Mouse (Mus musculus) kidney, embryonic 14.5 days (tissue): ENCODE data around the gene Shmt2. TPM values are rescaled to one million over a fixed set of nuclear protein-coding genes. Genes with fewer than 3 reads are reported as not detected.

ENCODE experiments used
- ATAC-seq: fragments of 200-750 bp; cut with Nextera tagmentation; 2 replicates; pipeline ENCODE4 v1.8.0; 2017; ENCODE audit warnings: moderate number of reproducible peaks, mild to moderate bottlenecking, moderate TSS enrichment, moderate library complexity; ENCODE audit not compliant: low FRiP score, low TSS enrichment
- H3K27ac ChIP-seq: fragments of 300-500 bp; sonication (generic); 2 replicates; pipeline ENCODE4 v1.5.1; 2014; ENCODE audit warnings: low read depth, mild to moderate bottlenecking, low read length, moderate library complexity, mixed read lengths
- H3K27me3 ChIP-seq: fragments of 300-500 bp; sonication (generic); 2 replicates; pipeline ENCODE4 v1.6.1; 2014; ENCODE audit warnings: mild to moderate bottlenecking, low read length; ENCODE audit not compliant: control insufficient read depth, insufficient read depth
- H3K36me3 ChIP-seq: fragments of 300-500 bp; sonication (generic); 2 replicates; pipeline ENCODE4 v1.6.1; 2014; ENCODE audit warnings: low read length, mixed read lengths; ENCODE audit not compliant: control insufficient read depth, insufficient read depth
- H3K4me1 ChIP-seq: fragments of 300-500 bp; sonication (generic); 2 replicates; pipeline ENCODE4 v1.6.1; 2014; ENCODE audit warnings: low read length, mixed read lengths; ENCODE audit not compliant: control insufficient read depth, insufficient read depth
- H3K4me2 ChIP-seq: fragments of 300-500 bp; sonication (generic); replicated peaks from 2 replicates; pipeline ENCODE4 v1.6.1; 2014; ENCODE audit warnings: low read depth, mild to moderate bottlenecking, low read length
- H3K4me3 ChIP-seq: fragments of 300-500 bp; sonication (generic); 2 replicates; pipeline ENCODE4 v1.5.1; 2014; ENCODE audit warnings: mild to moderate bottlenecking, low read length
- H3K9ac ChIP-seq: fragments of 300-500 bp; sonication (generic); 2 replicates; pipeline ENCODE4 v1.6.1; 2014; ENCODE audit warnings: low read depth, mild to moderate bottlenecking, low read length, moderate library complexity
- H3K9me3 ChIP-seq: fragments of 300-500 bp; sonication (generic); 2 replicates; pipeline ENCODE4 v1.6.1; 2016; ENCODE audit warnings: low read length; ENCODE audit not compliant: control insufficient read depth
- WGBS: fragments of 180-500 bp; shearing (Covaris S2); extraction: QIAGEN DNeasy Blood & Tissue Kit; methylation state at CpG from one replicate; pipeline ENCODE4 v1.1.7; 2014; 5-methylcytosine and 5-hydroxymethylcytosine counted together
- polyA plus RNA-seq: library from polyadenylated mRNA; unstranded; fragments of >200 nt; fragmentation: Nextera tagmentation; extraction: Ambion mirVana; gene quantifications from 2 replicates; pipeline ENCODE4 v1.2.1, GENCODE M21; 2014

Gene Shmt2
- polyA plus RNA-seq, 1 experiment from 2014 or later, result 99.8 TPM

- Histone ChIP-seq H3K4me2 (peak overlapping the region; percentile 29), H3K27me3 (peaks cover 81% of the 10 kb centered on the region), H3K36me3 (no peaks in the 10 kb centered on the region), H3K4me1 (peaks cover 16% of the 10 kb centered on the region), H3K27ac (no peak overlapping the region), H3K9me3 (no peaks in the 10 kb centered on the region), H3K4me3 (peak overlapping the region; percentile 25), H3K9ac (no peak overlapping the region)
- peak; percentile 46 for ATAC-seq
- 1% methylated on average over 26 of the region's 26 CpGs for WGBS
Observed at GRCm38 (mm10) chr10:127526681-127527080, 4.4 kb upstream of the Shmt2 start.

- Histone ChIP-seq H3K27ac (no peak overlapping the region), H3K4me3 (peak overlapping the region; percentile 25), H3K9me3 (no peaks in the 10 kb centered on the region), H3K4me1 (peaks cover 19% of the 10 kb centered on the region), H3K9ac (no peak overlapping the region), H3K27me3 (peaks cover 75% of the 10 kb centered on the region), H3K4me2 (peak overlapping the region; percentile 29; the same call in 1 of the 2 replicates), H3K36me3 (no peaks in the 10 kb centered on the region)
- ATAC-seq, result no peak
- WGBS, result under 1% methylated on average over 26 of the region's 26 CpGs
Observed at GRCm38 (mm10) chr10:127526048-127526447, 3.8 kb upstream of the Shmt2 start.

GRCm38 (mm10) chr10:127524646-127525255, 2.5 kb upstream of the Shmt2 start:
- no peak for ATAC-seq
- Histone ChIP-seq H3K9me3 (no peaks in the 10 kb centered on the region), H3K4me3 (no peak overlapping the region), H3K36me3 (peaks cover 6% of the 10 kb centered on the region; the same call in 1 of the 2 replicates), H3K4me2 (no peak overlapping the region), H3K9ac (no peak overlapping the region), H3K4me1 (peaks cover 25% of the 10 kb centered on the region), H3K27ac (no peak overlapping the region), H3K27me3 (peaks cover 62% of the 10 kb centered on the region)
- 4% methylated on average over 22 of the region's 23 CpGs for WGBS

GRCm38 (mm10) chr10:127521611-127522080, 598 bp downstream of the Shmt2 start:
- 0 out of 2 replicates have a peak, but pooled peaks have one; percentile 1 for ATAC-seq
- Histone ChIP-seq H3K36me3 (peaks cover 27% of the 10 kb centered on the region), H3K9me3 (no peaks in the 10 kb centered on the region), H3K27ac (peak overlapping the region; percentile 13; the same call in 1 of the 2 replicates), H3K27me3 (peaks cover 35% of the 10 kb centered on the region), H3K4me3 (peak overlapping the region; percentile 55), H3K4me2 (peak overlapping the region; percentile 87), H3K9ac (peak overlapping the region; percentile 62), H3K4me1 (peaks cover 30% of the 10 kb centered on the region)
- WGBS, result 10% methylated on average over 12 of the region's 12 CpGs

- H3K4me1 ChIP-seq, result peaks cover 32% of the 10 kb centered on the region
- ATAC-seq, result 0 out of 2 replicates have a peak, but pooled peaks have one; percentile 10
- H3K27ac ChIP-seq, result no peak overlapping the region
- H3K9ac ChIP-seq, result peak overlapping the region; percentile 62; the same call in 1 of the 2 replicates
- H3K4me3 ChIP-seq, result peak overlapping the region; percentile 55; the same call in 1 of the 2 replicates
- no peaks in the 10 kb centered on the region for H3K9me3 ChIP-seq
- peaks cover 27% of the 10 kb centered on the region for H3K36me3 ChIP-seq
- peak overlapping the region; percentile 87 for H3K4me2 ChIP-seq
- H3K27me3 ChIP-seq, result peaks cover 30% of the 10 kb centered on the region
- WGBS, result 44% methylated on average over 20 of the region's 20 CpGs
Observed at GRCm38 (mm10) chr10:127520714-127521357, 1.4 kb downstream of the Shmt2 start.

GRCm38 (mm10) chr10:127519903-127520713, 2.1 kb downstream of the Shmt2 start:
- Histone ChIP-seq H3K9ac (no peak overlapping the region), H3K27ac (no peak overlapping the region), H3K36me3 (peaks cover 27% of the 10 kb centered on the region), H3K27me3 (peaks cover 30% of the 10 kb centered on the region), H3K4me1 (peaks cover 33% of the 10 kb centered on the region), H3K4me3 (no peak overlapping the region), H3K4me2 (peak overlapping the region; percentile 87; the same call in 1 of the 2 replicates), H3K9me3 (no peaks in the 10 kb centered on the region)
- WGBS, result 91% methylated on average over 37 of the region's 37 CpGs
- no peak for ATAC-seq

GRCm38 (mm10) chr10:127519041-127519701, 3.1 kb downstream of the Shmt2 start:
- Histone ChIP-seq H3K36me3 (peaks cover 27% of the 10 kb centered on the region), H3K4me1 (peaks cover 33% of the 10 kb centered on the region), H3K27me3 (peaks cover 30% of the 10 kb centered on the region), H3K27ac (no peak overlapping the region), H3K4me3 (no peak overlapping the region), H3K4me2 (no peak overlapping the region), H3K9me3 (no peaks in the 10 kb centered on the region), H3K9ac (no peak overlapping the region)
- no peak for ATAC-seq
- 91% methylated on average over 24 of the region's 26 CpGs for WGBS

- Histone ChIP-seq H3K36me3 (peaks cover 27% of the 10 kb centered on the region), H3K4me1 (peaks cover 44% of the 10 kb centered on the region), H3K27me3 (peaks cover 36% of the 10 kb centered on the region), H3K4me3 (no peak overlapping the region), H3K9me3 (no peaks in the 10 kb centered on the region), H3K4me2 (no peak overlapping the region), H3K27ac (no peak overlapping the region), H3K9ac (no peak overlapping the region)
- 93% methylated on average over 22 of the region's 22 CpGs for WGBS
- no peak for ATAC-seq
Observed at GRCm38 (mm10) chr10:127517941-127518340, 4.3 kb downstream of the Shmt2 start.
